Mouse (Mus musculus) midbrain, postnatal 0 days (tissue): ENCODE measurements around the gene 4930486L24Rik. TPM values are rescaled to one million over a fixed set of nuclear protein-coding genes. Genes with fewer than 3 reads are reported as not detected.

ENCODE experiments used
- ATAC-seq: fragments of 200-750 bp; cut with Nextera tagmentation; 2 replicates; pipeline ENCODE4 v1.8.0; 2017; ENCODE audit warnings: moderate number of reproducible peaks, mild to moderate bottlenecking, moderate TSS enrichment, moderate library complexity; ENCODE audit not compliant: low FRiP score
- DNase-seq: peaks from one replicate; pipeline ENCODE4 v3.0.0-alpha.2; 2015; ENCODE audit warnings: low spot score
- H3K27ac ChIP-seq: fragments of 300-500 bp; sonication (generic); 2 replicates; pipeline ENCODE4 v1.5.1; 2014; ENCODE audit warnings: low read depth, mild to moderate bottlenecking, low read length, mixed read lengths
- H3K27me3 ChIP-seq: fragments of 300-500 bp; sonication (generic); 2 replicates; pipeline ENCODE4 v1.6.1; 2014; ENCODE audit warnings: low read length, control low read depth, mixed read lengths; ENCODE audit not compliant: insufficient read depth
- H3K36me3 ChIP-seq: fragments of 300-500 bp; sonication (generic); 2 replicates; pipeline ENCODE4 v1.6.1; 2014; ENCODE audit warnings: low read length, control low read depth, mixed read lengths; ENCODE audit not compliant: insufficient read depth
- H3K4me1 ChIP-seq: fragments of 300-500 bp; sonication (generic); 2 replicates; pipeline ENCODE4 v1.6.1; 2014; ENCODE audit warnings: mild to moderate bottlenecking, control low read depth, antibody characterized with exemption, low read length, mixed read lengths; ENCODE audit not compliant: insufficient read depth
- H3K4me2 ChIP-seq: fragments of 300-500 bp; sonication (generic); 2 replicates; pipeline ENCODE4 v1.6.1; 2014; ENCODE audit warnings: low read depth, mild to moderate bottlenecking, low read length, mixed read lengths; ENCODE audit not compliant: poor library complexity, severe bottlenecking
- H3K4me3 ChIP-seq: fragments of 300-500 bp; sonication (generic); 2 replicates; pipeline ENCODE4 v1.5.1; 2014; ENCODE audit warnings: low read depth, mild to moderate bottlenecking, low read length, moderate library complexity
- H3K9ac ChIP-seq: fragments of 300-500 bp; sonication (generic); replicated peaks from 2 replicates; pipeline ENCODE4 v1.6.1; 2014; ENCODE audit warnings: mild to moderate bottlenecking, low read length, moderate library complexity, mixed read lengths; ENCODE audit not compliant: poor library complexity, severe bottlenecking
- H3K9me3 ChIP-seq: fragments of 300-500 bp; sonication (generic); 2 replicates; pipeline ENCODE4 v1.6.1; 2016; ENCODE audit warnings: low read length, control low read depth
- CTCF ChIP-seq: IDR thresholded peaks from 2 replicates; pipeline ENCODE4 v1.5.1; 2016; ENCODE audit warnings: antibody characterized with exemption, mild to moderate bottlenecking
- WGBS: fragments of 180-500 bp; shearing (Covaris S2); extraction: QIAGEN DNeasy Blood & Tissue Kit; methylation state at CpG from one replicate; pipeline ENCODE4 v1.1.7; 2014; 5-methylcytosine and 5-hydroxymethylcytosine counted together
- polyA plus RNA-seq: library from polyadenylated mRNA; unstranded; fragments of >200 nt; fragmentation: Nextera tagmentation; extraction: Ambion mirVana; gene quantifications from 2 replicates; pipeline ENCODE4 v1.2.1, GENCODE M21; 2015
- total RNA-seq: library from RNA; depleted of rRNA; stranded (reverse); fragments of >200 nt; gene quantifications from 2 replicates; pipeline ENCODE4 v1.2.3, GENCODE M21; 2014; rRNA removed

The 4930486L24Rik gene
- total and polyA plus RNA-seq, 2 experiments from 2014 or later = 0.22 TPM; not detected in 1

GRCm38 (mm10) chr13:60819469-60819868, 44.8 kb downstream of the 4930486L24Rik start:
- Histone ChIP-seq H3K36me3 (no peaks in the 10 kb centered on the region), H3K9ac (no peak overlapping the region), H3K4me1 (no peaks in the 10 kb centered on the region), H3K4me3 (no peak overlapping the region), H3K9me3 (no peaks in the 10 kb centered on the region), H3K27me3 (no peaks in the 10 kb centered on the region), H3K4me2 (no peak overlapping the region), H3K27ac (no peak overlapping the region)
- ATAC-seq = no peak
- peak; percentile 74 for TF ChIP-seq CTCF
- WGBS = 13% methylated on average over 7 of the region's 7 CpGs
- DNase-seq = peak; percentile 58

DNA sequence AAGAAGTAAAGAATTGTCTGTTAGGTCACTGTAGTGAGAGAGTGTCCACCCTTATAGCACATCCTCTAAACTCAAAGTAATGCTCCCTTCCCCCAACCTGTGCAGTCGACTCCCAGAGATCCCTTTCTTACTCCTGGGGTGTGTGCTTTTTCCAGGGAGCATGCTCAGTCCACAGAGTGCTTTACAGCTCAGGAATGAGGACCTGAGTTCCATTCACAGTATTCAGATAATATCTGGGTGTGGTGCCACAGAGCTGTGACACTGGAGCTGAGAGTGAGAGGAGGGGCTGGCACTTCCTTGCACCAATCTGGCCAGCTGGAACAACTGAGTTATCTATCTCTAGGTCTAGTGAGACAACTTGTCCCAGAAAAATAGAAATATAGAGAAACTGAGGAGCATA, 50.6 kb downstream of the 4930486L24Rik start:
- H3K4me2 ChIP-seq = no peak overlapping the region

DNA sequence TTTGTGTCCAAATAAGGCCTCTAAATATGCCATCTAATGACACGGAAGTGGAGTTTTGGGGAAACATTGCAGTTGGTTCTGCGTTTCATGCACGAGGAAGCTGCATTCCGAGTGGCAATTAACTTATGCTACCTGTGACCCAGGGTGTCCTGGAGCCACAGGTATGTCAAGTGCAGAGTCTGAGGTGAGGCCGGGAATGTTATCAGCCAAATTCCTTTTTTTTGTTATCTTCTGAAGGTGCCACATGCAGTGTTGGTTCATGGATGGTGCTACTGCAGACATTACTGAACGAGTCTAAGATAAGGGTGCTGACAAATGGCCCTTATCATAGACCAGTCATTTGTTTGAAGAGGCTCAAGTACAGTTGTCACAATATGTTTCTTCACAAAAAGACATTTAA, 51.5 kb downstream of the 4930486L24Rik start:
- H3K4me3 ChIP-seq = no peak overlapping the region
- WGBS = 92% methylated on average over 6 of the region's 6 CpGs
- DNase-seq = no peak

More for the DNA sequence above, 50.6 kb downstream of the 4930486L24Rik start:
- Histone ChIP-seq H3K36me3 (no peaks in the 10 kb centered on the region), H3K27ac (no peak overlapping the region), H3K9me3 (no peaks in the 10 kb centered on the region), H3K27me3 (no peaks in the 10 kb centered on the region), H3K4me1 (no peaks in the 10 kb centered on the region), H3K4me3 (no peak overlapping the region), H3K9ac (no peak overlapping the region)
- 67% methylated on average over 1 of the region's 1 CpGs for WGBS
- ATAC-seq = no peak
- TF ChIP-seq CTCF = no peak
- no peak for DNase-seq

GRCm38 (mm10) chr13:60809690-60810089, 54.6 kb downstream of the 4930486L24Rik start:
- Histone ChIP-seq H3K9ac (no peak overlapping the region), H3K4me3 (no peak overlapping the region), H3K4me1 (no peaks in the 10 kb centered on the region), H3K9me3 (no peaks in the 10 kb centered on the region), H3K27me3 (no peaks in the 10 kb centered on the region), H3K27ac (no peak overlapping the region), H3K36me3 (no peaks in the 10 kb centered on the region), H3K4me2 (no peak overlapping the region)
- 81% methylated on average over 2 of the region's 2 CpGs for WGBS
- DNase-seq (no peak), ATAC-seq (no peak)
- no peak for TF ChIP-seq CTCF

More for the DNA sequence above, 51.5 kb downstream of the 4930486L24Rik start:
- H3K4me2 ChIP-seq = no peak overlapping the region
- no peaks in the 10 kb centered on the region for H3K27me3 ChIP-seq
- no peak overlapping the region for H3K9ac ChIP-seq
- no peaks in the 10 kb centered on the region for H3K4me1 ChIP-seq
- no peaks in the 10 kb centered on the region for H3K9me3 ChIP-seq
- ATAC-seq = no peak
- TF ChIP-seq CTCF = no peak
- H3K27ac ChIP-seq = no peak overlapping the region
- no peaks in the 10 kb centered on the region for H3K36me3 ChIP-seq

DNA sequence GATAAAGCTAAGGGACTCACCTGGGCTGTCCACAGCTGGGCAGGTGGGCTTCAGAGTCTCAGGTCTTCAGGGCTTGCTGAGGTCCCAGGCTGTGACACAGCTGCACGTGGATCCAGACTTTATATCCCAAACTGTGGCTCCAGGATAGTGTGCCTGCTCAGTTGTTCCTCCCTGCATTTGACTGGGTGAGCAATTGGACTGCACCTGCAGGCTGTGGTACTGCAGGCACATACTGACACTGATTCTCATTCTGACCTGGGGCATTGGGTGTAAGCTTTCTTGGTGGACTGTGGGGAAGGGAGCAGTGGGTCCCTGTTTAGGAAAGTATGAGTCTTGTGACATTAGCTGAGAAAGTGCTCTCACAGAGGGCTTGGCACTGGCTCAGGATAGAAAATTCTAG, 61.5 kb downstream of the 4930486L24Rik start, which contains the start of gene Ctsll3:
TSS of gene Ctsll3 (minus strand) at position 101 of the 400 bp plus-strand sequence.
- TF ChIP-seq CTCF = no peak
- H3K27ac ChIP-seq = no peak within 1 kb of the TSS
- no peaks in the 10 kb centered on the region for H3K9me3 ChIP-seq
- no peak for ATAC-seq
- no peaks in the 10 kb centered on the region for H3K36me3 ChIP-seq
- no peak within 1 kb of the TSS for H3K4me2 ChIP-seq
- H3K4me1 ChIP-seq = no peaks in the 10 kb centered on the region
- no peak within 1 kb of the TSS for H3K4me3 ChIP-seq
- WGBS = 68% methylated on average over 1 of the region's 1 CpGs
- DNase-seq = no peak
- no peaks in the 10 kb centered on the region for H3K27me3 ChIP-seq
- H3K9ac ChIP-seq = no peak within 1 kb of the TSS

Other genes with a start within 250 kb of the 4930486L24Rik start
- gene BC051665, start 78.1 kb downstream of the 4930486L24Rik start, total RNA-seq = not detected in 2 replicates
- not detected in 2 replicates for gene BC051665, start 78.1 kb downstream of the 4930486L24Rik start, polyA plus RNA-seq
- gene Ctsll3, start 61.6 kb downstream of the 4930486L24Rik start, total RNA-seq = not detected in 2 replicates
- not detected in 2 replicates for gene Ctsll3, start 61.6 kb downstream of the 4930486L24Rik start, polyA plus RNA-seq
- not detected in 2 replicates for gene Gm49392, start 32.4 kb upstream of the 4930486L24Rik start, total RNA-seq
- gene Gm49392, start 32.4 kb upstream of the 4930486L24Rik start, polyA plus RNA-seq = not detected in 2 replicates
- 2.0 and 3.2 TPM in 2 replicates for gene Ctla2b, start 33.0 kb upstream of the 4930486L24Rik start, total RNA-seq
- 0.54 and 1.9 TPM in 2 replicates for gene Ctla2b, start 33.0 kb upstream of the 4930486L24Rik start, polyA plus RNA-seq
- not detected in 2 replicates for gene Tpbpb, start 40.4 kb upstream of the 4930486L24Rik start, total RNA-seq
- gene Tpbpb, start 40.4 kb upstream of the 4930486L24Rik start, polyA plus RNA-seq = not detected in 2 replicates
- gene Gm49393, start 71.1 kb upstream of the 4930486L24Rik start, total RNA-seq = not detected in 2 replicates
- gene Gm49393, start 71.1 kb upstream of the 4930486L24Rik start, polyA plus RNA-seq = not detected in 2 replicates
- 6.0 and 10.1 TPM in 2 replicates for gene Gm49391, start 72.1 kb upstream of the 4930486L24Rik start, total RNA-seq
- gene Gm49391, start 72.1 kb upstream of the 4930486L24Rik start, polyA plus RNA-seq = 0.34 and 0.75 TPM in 2 replicates
- gene Ctla2a, start 72.2 kb upstream of the 4930486L24Rik start, total RNA-seq = 8.5 and 13.0 TPM in 2 replicates
- 32.0 and 39.9 TPM in 2 replicates for gene Ctla2a, start 72.2 kb upstream of the 4930486L24Rik start, polyA plus RNA-seq
- gene Tpbpa, start 77.5 kb upstream of the 4930486L24Rik start, total RNA-seq = not detected in 2 replicates
- not detected in 2 replicates for gene Tpbpa, start 77.5 kb upstream of the 4930486L24Rik start, polyA plus RNA-seq
- not detected in 2 replicates for gene Ctsj, start 141.5 kb upstream of the 4930486L24Rik start, total RNA-seq
- gene Ctsj, start 141.5 kb upstream of the 4930486L24Rik start, polyA plus RNA-seq = not detected in 2 replicates
- gene Ctsq, start 176.2 kb upstream of the 4930486L24Rik start, total RNA-seq = not detected in 2 replicates
- not detected in 2 replicates for gene Ctsq, start 176.2 kb upstream of the 4930486L24Rik start, polyA plus RNA-seq